Mouse (Mus musculus) 3T3-L1 (cell line): Measurements from ENCODE around the gene Ash1l.

Experiments
- DNase-seq: peaks from one replicate; pipeline ENCODE4 v3.0.0-alpha.2; 2015; ENCODE audit warnings: low read depth, low spot score

Ash1l gene

GRCm38 (mm10) chr3:89091811-89092508 is 141.5 kb downstream of the Ash1l start:
- DNase-seq: no peak

- DNase-seq: no peak
Observed at GRCm38 (mm10) chr3:89092509-89093090, 142.2 kb downstream of the Ash1l start.

- no peak for DNase-seq
Observed at GRCm38 (mm10) chr3:89093175-89093574, 142.8 kb downstream of the Ash1l start, which contains the start of gene Rusc1. Gene Rusc1 (minus strand): TSS chr3:89093311.

- no peak for DNase-seq
Observed at GRCm38 (mm10) chr3:89094021-89094420, 143.6 kb downstream of the Ash1l start.

GRCm38 (mm10) chr3:89100811-89101210 is 150.4 kb downstream of the Ash1l start, which contains the start of gene Gm43738:
Gene Gm43738 (minus strand): TSS chr3:89101099.
- DNase-seq: no peak

- no peak for DNase-seq
Observed at GRCm38 (mm10) chr3:89101459-89101811, 151.0 kb downstream of the Ash1l start.

GRCm38 (mm10) chr3:89101812-89102494 is 151.5 kb downstream of the Ash1l start, which contains the start of gene Fdps:
Gene Fdps (minus strand): TSS chr3:89101959.
- peak; percentile 100 for DNase-seq

GRCm38 (mm10) chr3:89102495-89103290 is 152.3 kb downstream of the Ash1l start:
- DNase-seq: no peak

- DNase-seq: no peak
Observed at GRCm38 (mm10) chr3:89103291-89103595, 152.8 kb downstream of the Ash1l start.

- DNase-seq: no peak
Observed at GRCm38 (mm10) chr3:89106881-89107280, 156.5 kb downstream of the Ash1l start.

GRCm38 (mm10) chr3:89107545-89107944 is 157.1 kb downstream of the Ash1l start:
- peak; percentile 64 for DNase-seq

- DNase-seq: no peak
Observed at GRCm38 (mm10) chr3:89108146-89108545, 157.7 kb downstream of the Ash1l start.

GRCm38 (mm10) chr3:89113058-89113457 is 162.6 kb downstream of the Ash1l start:
- no peak for DNase-seq

GRCm38 (mm10) chr3:89115522-89115921 is 165.1 kb downstream of the Ash1l start:
- peak; percentile 70 for DNase-seq

GRCm38 (mm10) chr3:89123313-89123712 is 172.9 kb downstream of the Ash1l start:
- peak; percentile 28 for DNase-seq

- DNase-seq: no peak
Observed at GRCm38 (mm10) chr3:89124241-89124640, 173.8 kb downstream of the Ash1l start.

GRCm38 (mm10) chr3:89125981-89126380 is 175.6 kb downstream of the Ash1l start:
- DNase-seq: no peak
